Mouse (Mus musculus): ENCODE data around the gene Mllt3. TPM values are rescaled to one million over a fixed set of nuclear protein-coding genes. Genes with fewer than 3 reads are reported as not detected.

Gene Mllt3
- polyA plus RNA-seq, 1 experiment = 15.7 TPM

GRCm38 (mm10) chr4:88003159-88003948 lies 29.8 kb downstream of the Mllt3 start:
- TF ChIP-seq POLR2AphosphoS2 (IDR thresholded peaks at IDR 0.05; ENCODE audit: insufficient read length, low read depth) = no peak
- TF ChIP-seq CEBPB (IDR thresholded peaks at IDR 0.05; ENCODE audit: insufficient read depth, poor library complexity, severe bottlenecking) = no peak
- no peak for TF ChIP-seq MYOG (IDR thresholded peaks at IDR 0.05; ENCODE audit: control insufficient read depth in 1 of 3, insufficient read depth in 1 of 3, insufficient read length in 2 of 3, low read depth in 2 of 3)
- TF ChIP-seq POLR2A (IDR thresholded peaks at IDR 0.05; ENCODE audit: insufficient read length, low read depth) = no peak
- no peak for TF ChIP-seq MAX (IDR thresholded peaks at IDR 0.05; ENCODE audit: low read depth)
- Histone ChIP-seq H3K4me2 (ENCODE audit: low read depth) (no peak overlapping the region), H3K4me3 (no peak overlapping the region), H3K79me2 (ENCODE audit: control insufficient read depth, insufficient read depth) (peaks cover 3% of the 10 kb centered on the region), H3ac (ENCODE audit: control insufficient read depth, insufficient read length) (no peak overlapping the region), H3K27me3 (ENCODE audit: control insufficient read depth, insufficient read depth, insufficient read length) (no peaks in the 10 kb centered on the region), H3K36me3 (ENCODE audit: control insufficient read depth, insufficient read depth) (no peaks in the 10 kb centered on the region)

- Histone ChIP-seq H3K36me3 (ENCODE audit: control insufficient read depth, insufficient read depth) (no peaks in the 10 kb centered on the region), H3ac (ENCODE audit: control insufficient read depth, insufficient read length) (no peak overlapping the region), H3K4me2 (ENCODE audit: low read depth) (no peak overlapping the region), H3K4me3 (no peak overlapping the region), H3K79me2 (ENCODE audit: control insufficient read depth, insufficient read depth) (no peaks in the 10 kb centered on the region), H3K27me3 (ENCODE audit: control insufficient read depth, insufficient read depth, insufficient read length) (no peaks in the 10 kb centered on the region)
- TF ChIP-seq MYOD1 (IDR thresholded peaks at IDR 0.05; ENCODE audit: control insufficient read depth in 1 of 3, insufficient read length in 2 of 3, low read depth in 2 of 3) (no peak), POLR2A (IDR thresholded peaks at IDR 0.05; ENCODE audit: insufficient read length, low read depth) (no peak), TCF3 (IDR thresholded peaks at IDR 0.05; ENCODE audit: insufficient read length, low read depth) (no peak), POLR2AphosphoS2 (IDR thresholded peaks at IDR 0.05; ENCODE audit: insufficient read length, low read depth) (no peak), MAX (IDR thresholded peaks at IDR 0.05; ENCODE audit: low read depth) (no peak), MYOG (IDR thresholded peaks at IDR 0.05; ENCODE audit: control insufficient read depth in 1 of 3, insufficient read depth in 1 of 3, insufficient read length in 2 of 3, low read depth in 2 of 3) (no peak), TCF12 (IDR thresholded peaks at IDR 0.05; ENCODE audit: insufficient read depth, poor library complexity, severe bottlenecking) (no peak), CEBPB (IDR thresholded peaks at IDR 0.05; ENCODE audit: insufficient read depth, poor library complexity, severe bottlenecking) (no peak), E2F4 (IDR thresholded peaks at IDR 0.05; ENCODE audit: insufficient read depth) (no peak), REST (IDR thresholded peaks at IDR 0.05; ENCODE audit: insufficient read depth, insufficient read length) (no peak), SRF (IDR thresholded peaks at IDR 0.05; ENCODE audit: control insufficient read depth, insufficient read length, low read depth) (no peak), USF1 (IDR thresholded peaks at IDR 0.05; ENCODE audit: low read depth) (no peak)
Observed at GRCm38 (mm10) chr4:87991710-87992109, 41.5 kb downstream of the Mllt3 start.

GRCm38 (mm10) chr4:87990940-87991339 lies 42.2 kb downstream of the Mllt3 start:
- Histone ChIP-seq H3ac (ENCODE audit: control insufficient read depth, insufficient read length) (no peak overlapping the region), H3K79me2 (ENCODE audit: control insufficient read depth, insufficient read depth) (no peaks in the 10 kb centered on the region), H3K4me2 (ENCODE audit: low read depth) (no peak overlapping the region), H3K36me3 (ENCODE audit: control insufficient read depth, insufficient read depth) (no peaks in the 10 kb centered on the region), H3K4me3 (no peak overlapping the region), H3K27me3 (ENCODE audit: control insufficient read depth, insufficient read depth, insufficient read length) (no peaks in the 10 kb centered on the region)
- TF ChIP-seq TCF3 (IDR thresholded peaks at IDR 0.05; ENCODE audit: insufficient read length, low read depth) (no peak), CEBPB (IDR thresholded peaks at IDR 0.05; ENCODE audit: insufficient read depth, poor library complexity, severe bottlenecking) (no peak), E2F4 (IDR thresholded peaks at IDR 0.05; ENCODE audit: insufficient read depth) (no peak)

GRCm38 (mm10) chr4:87985281-87985680 lies 47.9 kb downstream of the Mllt3 start:
- TF ChIP-seq CEBPB (IDR thresholded peaks at IDR 0.05; ENCODE audit: insufficient read depth, poor library complexity, severe bottlenecking) = no peak
- no peak for TF ChIP-seq REST (IDR thresholded peaks at IDR 0.05; ENCODE audit: insufficient read depth, insufficient read length)
- TF ChIP-seq MYOD1 (IDR thresholded peaks at IDR 0.05; ENCODE audit: control insufficient read depth in 1 of 3, insufficient read length in 2 of 3, low read depth in 2 of 3) = no peak
- TF ChIP-seq MYOG (IDR thresholded peaks at IDR 0.05; ENCODE audit: control insufficient read depth in 1 of 3, insufficient read depth in 1 of 3, insufficient read length in 2 of 3, low read depth in 2 of 3) = no peak
- TF ChIP-seq USF1 (IDR thresholded peaks at IDR 0.05; ENCODE audit: low read depth) = no peak
- no peak for TF ChIP-seq POLR2A (IDR thresholded peaks at IDR 0.05; ENCODE audit: insufficient read length, low read depth)
- no peak for TF ChIP-seq POLR2AphosphoS2 (IDR thresholded peaks at IDR 0.05; ENCODE audit: insufficient read length, low read depth)
- TF ChIP-seq TCF12 (IDR thresholded peaks at IDR 0.05; ENCODE audit: insufficient read depth, poor library complexity, severe bottlenecking) = no peak
- no peak for TF ChIP-seq MAX (IDR thresholded peaks at IDR 0.05; ENCODE audit: low read depth)
- TF ChIP-seq TCF3 (IDR thresholded peaks at IDR 0.05; ENCODE audit: insufficient read length, low read depth) = no peak
- TF ChIP-seq SRF (IDR thresholded peaks at IDR 0.05; ENCODE audit: control insufficient read depth, insufficient read length, low read depth) = no peak
- no peak for TF ChIP-seq E2F4 (IDR thresholded peaks at IDR 0.05; ENCODE audit: insufficient read depth)
- Histone ChIP-seq H3ac (ENCODE audit: control insufficient read depth, insufficient read length) (no peak overlapping the region), H3K36me3 (ENCODE audit: control insufficient read depth, insufficient read depth) (no peaks in the 10 kb centered on the region), H3K4me2 (ENCODE audit: low read depth) (peak overlapping the region; percentile 77), H3K27me3 (ENCODE audit: control insufficient read depth, insufficient read depth, insufficient read length) (no peaks in the 10 kb centered on the region), H3K79me2 (ENCODE audit: control insufficient read depth, insufficient read depth) (peaks cover 5% of the 10 kb centered on the region), H3K4me3 (no peak overlapping the region)

- H3K36me3 ChIP-seq (ENCODE audit: control insufficient read depth, insufficient read depth) = no peaks in the 10 kb centered on the region
- H3K4me2 ChIP-seq (ENCODE audit: low read depth) = peak overlapping the region; percentile 77
- peaks cover 5% of the 10 kb centered on the region for H3K79me2 ChIP-seq (ENCODE audit: control insufficient read depth, insufficient read depth)
- no peak overlapping the region for H3ac ChIP-seq (ENCODE audit: control insufficient read depth, insufficient read length)
- H3K27me3 ChIP-seq (ENCODE audit: control insufficient read depth, insufficient read depth, insufficient read length) = no peaks in the 10 kb centered on the region
- no peak overlapping the region for H3K4me3 ChIP-seq
- TF ChIP-seq REST (IDR thresholded peaks at IDR 0.05; ENCODE audit: insufficient read depth, insufficient read length) (no peak), POLR2AphosphoS2 (IDR thresholded peaks at IDR 0.05; ENCODE audit: insufficient read length, low read depth) (no peak), SRF (IDR thresholded peaks at IDR 0.05; ENCODE audit: control insufficient read depth, insufficient read length, low read depth) (no peak), MYOD1 (IDR thresholded peaks at IDR 0.05; ENCODE audit: control insufficient read depth in 1 of 3, insufficient read length in 2 of 3, low read depth in 2 of 3) (no peak), E2F4 (IDR thresholded peaks at IDR 0.05; ENCODE audit: insufficient read depth) (no peak), USF1 (IDR thresholded peaks at IDR 0.05; ENCODE audit: low read depth) (no peak), MYOG (IDR thresholded peaks at IDR 0.05; ENCODE audit: control insufficient read depth in 1 of 3, insufficient read depth in 1 of 3, insufficient read length in 2 of 3, low read depth in 2 of 3) (no peak), POLR2A (IDR thresholded peaks at IDR 0.05; ENCODE audit: insufficient read length, low read depth) (no peak), TCF12 (IDR thresholded peaks at IDR 0.05; ENCODE audit: insufficient read depth, poor library complexity, severe bottlenecking) (no peak), MAX (IDR thresholded peaks at IDR 0.05; ENCODE audit: low read depth) (no peak), TCF3 (IDR thresholded peaks at IDR 0.05; ENCODE audit: insufficient read length, low read depth) (no peak), CEBPB (IDR thresholded peaks at IDR 0.05; ENCODE audit: insufficient read depth, poor library complexity, severe bottlenecking) (no peak)
Observed at GRCm38 (mm10) chr4:87984589-87984988, 48.6 kb downstream of the Mllt3 start.
